Mouse (Mus musculus) natural killer cell, adult 2 months (primary cell): ENCODE results near the gene Sord.
"Not testable (repeated sequence)": the region's sequence is repeated elsewhere in the genome, so short reads cannot be mapped to it uniquely, and the experiment has no call there.

ENCODE experiments used
- DNase-seq, 2 experiments: peaks; one replicate each; pipeline ENCODE4 v3.0.0; 2022; ENCODE audit warnings: low spot score in 2 of 2

Gene Sord

DNA sequence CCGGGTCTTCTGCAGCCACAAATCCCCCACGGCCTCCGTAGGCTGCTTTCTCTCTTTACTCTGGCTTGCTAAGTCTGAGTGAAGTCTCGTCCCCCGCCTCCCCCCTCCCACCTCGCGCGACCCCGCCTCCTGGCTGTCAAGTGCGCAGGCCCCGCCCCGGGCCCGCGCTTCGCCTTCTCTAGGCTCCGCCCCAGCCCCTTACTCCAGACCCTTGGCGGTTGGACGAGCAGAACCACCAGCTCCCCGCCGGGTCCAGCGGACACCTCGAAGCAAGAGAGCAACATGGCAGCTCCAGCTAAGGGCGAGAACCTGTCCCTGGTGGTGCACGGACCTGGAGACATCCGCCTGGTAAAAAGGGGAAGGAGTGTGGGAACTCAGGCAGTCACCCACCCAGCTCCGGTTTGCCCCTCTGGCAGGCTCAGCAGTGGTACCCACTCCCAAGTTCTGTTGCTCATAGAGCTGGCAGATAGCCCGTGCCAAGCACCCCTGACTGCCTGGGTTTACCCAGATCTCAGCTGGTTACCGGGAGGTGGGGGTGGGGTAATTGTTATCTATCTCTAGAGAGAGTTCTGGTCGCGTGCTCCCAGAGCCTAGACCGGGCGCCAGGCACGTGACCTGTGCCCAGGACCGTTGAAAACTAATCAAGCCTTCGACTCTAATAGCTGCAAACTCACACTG, at the start of gene Sord:
Gene Sord, plus strand, starts transcription at position 139 of the 678 bp plus-strand sequence.
- DNase-seq, result peak; percentile 41 to 49

- DNase-seq, result no peak
Measured at GRCm38 (mm10) chr2:122185086-122185485, 49.5 kb upstream of the Sord start.

DNA sequence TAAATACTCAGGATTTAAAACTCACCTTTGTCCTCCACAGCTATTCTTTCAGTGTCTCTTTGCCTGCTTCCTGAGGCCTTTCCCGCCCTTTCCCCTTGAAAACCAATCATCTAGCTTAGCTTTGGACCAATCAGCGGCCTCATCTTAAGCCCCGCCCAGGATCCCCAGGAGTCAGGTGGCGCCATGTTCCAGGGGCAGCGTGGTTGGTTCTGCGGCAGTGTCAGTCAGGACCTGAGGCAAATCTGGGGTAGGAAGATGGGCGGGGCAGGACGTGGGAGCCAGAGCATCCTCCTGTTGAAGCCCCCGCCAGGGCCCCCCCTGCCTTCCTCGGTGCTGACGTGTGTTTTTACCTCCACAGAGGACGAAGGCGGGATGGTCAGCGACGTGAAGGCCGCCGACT, 48.4 kb upstream of the Sord start, which contains the start of the genes Patl2 and Terb2:
Gene Patl2, minus strand, starts transcription at position 84 of the 400 bp plus-strand sequence.
Gene Terb2, plus strand, starts transcription at position 167 of the 400 bp plus-strand sequence.
- no peak for DNase-seq

- DNase-seq, result no peak
Measured at GRCm38 (mm10) chr2:122186751-122187150, 47.8 kb upstream of the Sord start.

- DNase-seq, result no peak
Measured at GRCm38 (mm10) chr2:122191849-122192248, 42.7 kb upstream of the Sord start.

DNA sequence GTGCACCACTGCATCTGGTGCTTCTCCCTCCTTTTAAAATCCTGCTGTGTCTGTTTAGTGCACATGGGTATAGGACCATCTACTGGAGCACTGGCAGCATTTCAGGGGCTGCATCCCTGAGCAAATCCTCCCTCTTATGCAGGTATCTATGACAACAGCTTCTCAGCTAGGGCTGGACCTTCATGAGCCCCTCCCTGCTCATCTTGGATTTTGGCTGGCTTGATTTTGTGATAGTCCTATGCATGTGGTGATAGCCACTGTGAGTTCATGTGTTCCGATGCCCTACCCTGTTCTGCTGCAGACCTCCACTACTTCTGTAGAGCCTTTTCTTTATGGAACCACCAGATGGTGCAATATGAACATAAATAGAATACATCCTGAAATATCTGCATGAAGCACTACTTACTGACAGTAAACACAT, 40.0 kb upstream of the Sord start:
- DNase-seq, result no peak

GRCm38 (mm10) chr2:122201501-122201900, 33.0 kb upstream of the Sord start:
- DNase-seq, result no peak

GRCm38 (mm10) chr2:122206440-122207107, 28.0 kb upstream of the Sord start:
- DNase-seq, result peak in 1 of 2 experiments; percentile 40

GRCm38 (mm10) chr2:122210534-122211228, 23.9 kb upstream of the Sord start:
- DNase-seq, result no peak

DNA sequence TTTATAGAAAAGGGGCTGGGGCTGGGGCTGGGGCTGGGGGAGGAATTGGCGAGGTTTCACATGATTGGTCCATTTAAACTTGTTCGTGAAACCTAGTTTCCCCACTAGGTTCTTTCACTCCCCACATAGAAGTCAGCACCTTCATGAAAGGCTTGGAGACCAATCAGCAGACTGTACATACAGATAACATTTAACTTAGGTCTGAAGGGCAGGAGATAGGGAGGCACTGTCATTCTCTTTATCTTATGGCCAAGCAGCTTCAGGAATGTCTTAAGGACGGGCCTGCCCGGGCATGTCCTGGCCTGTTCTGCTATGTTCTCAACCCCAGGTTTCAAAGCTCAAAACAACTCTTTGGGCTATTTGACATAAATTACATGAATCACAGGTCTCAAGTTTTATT, 17.5 kb upstream of the Sord start:
- not testable (repeated sequence) for DNase-seq

DNA sequence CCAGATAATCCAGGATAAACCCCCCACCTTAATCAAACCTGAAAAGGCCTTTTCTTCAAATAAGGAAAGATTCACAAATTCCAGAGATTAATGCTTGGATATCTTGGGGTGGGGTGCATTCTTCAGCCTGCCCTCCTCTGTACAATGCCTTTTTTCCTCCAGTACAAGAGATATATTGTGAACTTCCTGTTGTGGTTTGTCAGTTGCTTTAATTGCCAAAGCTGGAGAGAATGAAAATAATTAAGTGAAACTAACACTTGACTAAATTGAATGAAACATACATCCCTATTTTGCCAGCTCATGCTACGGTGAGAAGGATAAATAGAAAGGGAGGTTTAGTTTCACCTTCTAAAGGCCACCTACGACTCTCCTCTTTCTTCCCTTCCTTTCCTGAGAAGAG, 16.3 kb upstream of the Sord start:
- no peak for DNase-seq

GRCm38 (mm10) chr2:122221378-122221777, 13.2 kb upstream of the Sord start:
- DNase-seq, result no peak

DNA sequence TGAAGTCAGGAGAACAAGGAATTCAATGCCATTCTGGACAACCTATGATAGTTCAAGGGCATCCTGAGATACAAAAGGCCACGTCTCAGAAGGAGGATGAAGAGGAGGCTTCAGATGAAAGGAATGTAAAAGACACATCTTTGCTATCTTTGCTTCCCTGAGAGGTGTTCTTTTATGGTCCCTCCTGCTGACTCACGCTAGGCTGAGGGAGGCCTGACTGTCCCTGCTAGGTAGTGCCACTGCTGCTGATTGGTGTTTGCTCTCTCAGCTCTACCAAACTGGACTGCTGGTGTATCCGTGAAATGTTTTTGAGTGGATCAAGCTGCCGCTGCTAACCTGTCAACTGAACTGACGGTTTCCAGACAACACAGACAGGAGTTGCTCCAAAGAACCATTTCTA, 12.8 kb upstream of the Sord start:
- DNase-seq, result no peak

DNA sequence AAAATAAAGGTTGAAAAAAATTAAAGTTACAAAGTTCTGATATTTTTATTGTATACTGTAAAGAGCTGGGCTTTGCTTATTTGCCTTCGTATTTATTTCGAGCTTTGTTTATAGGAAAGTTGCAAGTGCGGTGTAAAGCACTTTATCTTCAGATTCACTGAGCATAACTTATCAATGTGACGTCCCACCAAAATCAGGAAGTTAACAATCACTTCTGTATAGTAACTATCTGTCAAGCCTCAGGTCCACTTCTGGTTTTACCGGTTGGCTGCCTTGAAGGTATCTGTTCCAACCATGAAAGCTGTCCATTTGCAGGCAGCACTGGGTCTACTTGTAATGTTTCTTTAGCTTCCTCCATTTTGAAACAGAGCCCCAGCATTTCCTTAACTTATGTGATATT, 12.3 kb upstream of the Sord start:
- DNase-seq, result no peak

DNA sequence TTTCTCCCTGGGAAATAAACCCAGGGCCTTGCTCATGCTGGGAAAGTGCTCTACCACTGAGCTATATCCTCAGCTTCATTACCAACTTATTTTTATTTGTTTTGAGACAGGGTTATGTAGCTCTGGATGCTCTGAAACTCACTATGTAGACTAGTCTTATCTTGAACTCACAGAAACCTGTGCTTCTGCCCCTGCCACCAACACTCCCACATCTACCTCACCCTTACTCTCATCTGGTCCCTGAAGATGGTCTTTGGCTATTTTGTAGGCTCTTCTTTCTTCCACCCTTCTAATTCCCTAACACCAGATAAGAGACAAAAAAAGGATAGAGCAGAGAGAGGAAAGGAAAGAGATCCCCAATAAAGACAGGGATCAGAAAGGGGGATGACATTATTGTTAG, 10.9 kb upstream of the Sord start:
- no peak for DNase-seq

GRCm38 (mm10) chr2:122230395-122230794, 4.2 kb upstream of the Sord start:
- DNase-seq, result no peak

DNA sequence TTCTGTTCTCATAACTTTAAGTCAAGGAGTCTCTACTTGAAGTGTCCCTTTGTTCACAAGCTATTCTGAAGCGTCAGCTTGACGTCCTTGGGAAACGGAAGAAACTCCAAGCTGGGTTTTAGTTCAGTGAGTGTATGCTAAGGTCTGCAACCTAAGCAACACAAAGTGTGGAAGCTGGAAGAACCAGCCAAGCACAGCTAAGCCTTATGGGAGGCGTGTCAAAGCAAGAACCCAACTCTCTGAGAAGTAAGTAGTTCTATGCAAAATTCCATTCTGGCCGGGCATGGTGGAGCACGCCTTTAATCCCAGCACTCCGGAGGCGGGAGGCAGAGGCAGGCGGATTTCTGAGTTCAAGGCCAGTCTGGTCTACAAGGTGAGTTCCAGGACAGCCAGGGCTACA, 2.9 kb upstream of the Sord start:
- no peak for DNase-seq

DNA sequence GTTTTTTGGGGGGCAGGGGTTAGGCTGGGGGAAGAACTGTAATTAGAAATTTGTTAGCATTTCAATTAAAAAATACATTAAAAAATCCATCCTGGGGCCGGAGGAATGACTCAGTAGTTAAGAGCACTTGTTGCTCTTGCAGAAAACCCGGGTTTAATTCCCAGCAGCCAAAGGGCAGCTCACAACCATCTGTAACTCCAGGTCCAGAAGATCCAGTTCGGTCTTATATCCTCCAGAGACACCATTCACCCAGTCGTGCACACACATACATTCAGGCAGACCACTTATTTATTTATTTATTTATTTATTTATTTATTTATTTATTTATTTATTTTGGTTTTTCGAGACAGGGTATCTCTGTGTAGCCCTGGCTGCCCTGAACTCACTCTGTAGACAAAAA, 1.2 kb upstream of the Sord start:
- no peak for DNase-seq

GRCm38 (mm10) chr2:122233759-122234557, 591 bp upstream of the Sord start:
- no peak for DNase-seq

GRCm38 (mm10) chr2:122235425-122235824, 876 bp downstream of the Sord start:
- no peak for DNase-seq

- DNase-seq, result no peak
Measured at GRCm38 (mm10) chr2:122236321-122236720, 1.8 kb downstream of the Sord start.
